Mouse (Mus musculus) adrenal gland, adult (tissue): ENCODE results near the gene Pgpep1.

ENCODE experiments used
- DNase-seq, 2 experiments: peaks; one replicate each; pipeline ENCODE4 v3.0.0; 2022 to 2023; ENCODE audit warnings: low spot score in 1 of 2; ENCODE audit not compliant: inconsistent age in 2 of 2

Pgpep1 gene

GRCm38 (mm10) chr8:70660273-70660725 is at the start of gene Pgpep1:
TSS of gene Pgpep1 (minus strand) at chr8:70660388.
- DNase-seq = no peak

GRCm38 (mm10) chr8:70709794-70710193 is 49.6 kb upstream of the Pgpep1 start:
- peak in 1 of 2 experiments; percentile 24 for DNase-seq

GRCm38 (mm10) chr8:70708281-70708680 is 48.1 kb upstream of the Pgpep1 start:
- peak; percentile 76 to 87 for DNase-seq

- no peak for DNase-seq
These were observed 43.1 kb upstream of the Pgpep1 start, which contains the start of gene Iqcn for GRCm38 (mm10) chr8:70703287-70703686. TSS of gene Iqcn (plus strand) at chr8:70703457.

GRCm38 (mm10) chr8:70702842-70703182 is 42.6 kb upstream of the Pgpep1 start:
- peak; percentile 88 to 91 for DNase-seq

GRCm38 (mm10) chr8:70701982-70702841 is 42.0 kb upstream of the Pgpep1 start:
- DNase-seq = no peak

- peak in 1 of 2 experiments; percentile 66 for DNase-seq
These were observed 41.1 kb upstream of the Pgpep1 start for GRCm38 (mm10) chr8:70701048-70701981.

- peak; percentile 93 to 97 for DNase-seq
These were observed 40.4 kb upstream of the Pgpep1 start for GRCm38 (mm10) chr8:70700555-70700922.

- DNase-seq = peak; percentile 88 to 95
These were observed 39.8 kb upstream of the Pgpep1 start for GRCm38 (mm10) chr8:70699834-70700554.

GRCm38 (mm10) chr8:70699116-70699833 is 39.1 kb upstream of the Pgpep1 start:
- DNase-seq = no peak

GRCm38 (mm10) chr8:70698310-70699109 is 38.3 kb upstream of the Pgpep1 start, which contains the start of gene Jund:
TSS of gene Jund (plus strand) at chr8:70698949.
- peak; percentile 99 to 100 for DNase-seq

GRCm38 (mm10) chr8:70697366-70698250 is 37.4 kb upstream of the Pgpep1 start:
- DNase-seq = peak in 1 of 2 experiments; percentile 76

- DNase-seq = peak in 1 of 2 experiments; percentile 78
These were observed 36.8 kb upstream of the Pgpep1 start for GRCm38 (mm10) chr8:70696946-70697345.

- peak; percentile 85 to 94 for DNase-seq
These were observed 36.1 kb upstream of the Pgpep1 start for GRCm38 (mm10) chr8:70696019-70696885.

GRCm38 (mm10) chr8:70695318-70696018 is 35.3 kb upstream of the Pgpep1 start:
- no peak for DNase-seq

GRCm38 (mm10) chr8:70693636-70694035 is 33.4 kb upstream of the Pgpep1 start:
- DNase-seq = no peak

- no peak for DNase-seq
These were observed 31.6 kb upstream of the Pgpep1 start for GRCm38 (mm10) chr8:70691727-70692231.
